Mouse (Mus musculus): ENCODE measurements around the gene Zbtb34. TPM values are rescaled to one million over a fixed set of nuclear protein-coding genes. Genes with fewer than 3 reads are reported as not detected.

Gene Zbtb34
- polyA plus RNA-seq, 1 experiment from 2014 or later: 8.6 TPM

- H3K9me3 ChIP-seq (replicated peaks): no peaks in the 10 kb centered on the region
- H3K4me3 ChIP-seq: no peak overlapping the region
- peaks cover 83% of the 10 kb centered on the region for H3K36me3 ChIP-seq
- no peak overlapping the region for H3K27ac ChIP-seq
- H3K27me3 ChIP-seq (ENCODE audit: low read depth, poor library complexity, severe bottlenecking): no peaks in the 10 kb centered on the region
- no peaks in the 10 kb centered on the region for H3K4me1 ChIP-seq
- DNase-seq (ENCODE audit: low spot score): no peak
- 90% methylated on average over 3 of the region's 3 CpGs for WGBS
These were observed 24.2 kb upstream of the Zbtb34 start for GRCm38 (mm10) chr2:33455350-33455749.

GRCm38 (mm10) chr2:33454816-33455215 lies 23.7 kb upstream of the Zbtb34 start:
- H3K27me3 ChIP-seq (ENCODE audit: low read depth, poor library complexity, severe bottlenecking): no peaks in the 10 kb centered on the region
- DNase-seq (ENCODE audit: low spot score): no peak
- no peak overlapping the region for H3K27ac ChIP-seq
- H3K36me3 ChIP-seq: peaks cover 81% of the 10 kb centered on the region
- WGBS: 94% methylated on average over 8 of the region's 8 CpGs
- no peaks in the 10 kb centered on the region for H3K4me1 ChIP-seq
- no peaks in the 10 kb centered on the region for H3K9me3 ChIP-seq (replicated peaks)
- no peak overlapping the region for H3K4me3 ChIP-seq

- 94% methylated on average over 3 of the region's 3 CpGs for WGBS
- Histone ChIP-seq H3K36me3 (peaks cover 84% of the 10 kb centered on the region), H3K27me3 (ENCODE audit: low read depth, poor library complexity, severe bottlenecking) (no peaks in the 10 kb centered on the region), H3K4me1 (no peaks in the 10 kb centered on the region), H3K4me3 (no peak overlapping the region), H3K9me3 (replicated peaks) (no peaks in the 10 kb centered on the region), H3K27ac (no peak overlapping the region)
- DNase-seq (ENCODE audit: low spot score): no peak
These were observed 22.4 kb upstream of the Zbtb34 start for GRCm38 (mm10) chr2:33453476-33453875.

- no peak for DNase-seq (ENCODE audit: low spot score)
- Histone ChIP-seq H3K9me3 (replicated peaks) (no peaks in the 10 kb centered on the region), H3K4me3 (no peak overlapping the region), H3K27me3 (ENCODE audit: low read depth, poor library complexity, severe bottlenecking) (no peaks in the 10 kb centered on the region), H3K4me1 (no peaks in the 10 kb centered on the region), H3K27ac (no peak overlapping the region), H3K36me3 (peaks cover 80% of the 10 kb centered on the region)
- WGBS: 92% methylated on average over 5 of the region's 5 CpGs
These were observed 21.6 kb upstream of the Zbtb34 start for GRCm38 (mm10) chr2:33452721-33453120.

- DNase-seq (ENCODE audit: low spot score): no peak
- Histone ChIP-seq H3K4me1 (no peaks in the 10 kb centered on the region), H3K9me3 (replicated peaks) (no peaks in the 10 kb centered on the region), H3K36me3 (peaks cover 77% of the 10 kb centered on the region), H3K4me3 (no peak overlapping the region), H3K27me3 (ENCODE audit: low read depth, poor library complexity, severe bottlenecking) (no peaks in the 10 kb centered on the region), H3K27ac (no peak overlapping the region)
- WGBS: 49% methylated on average over 4 of the region's 4 CpGs
These were observed 21.0 kb upstream of the Zbtb34 start for GRCm38 (mm10) chr2:33452140-33452539.

GRCm38 (mm10) chr2:33451038-33451978 lies 20.2 kb upstream of the Zbtb34 start:
- no peaks in the 10 kb centered on the region for H3K9me3 ChIP-seq (replicated peaks)
- H3K27ac ChIP-seq: no peak overlapping the region
- peaks cover 81% of the 10 kb centered on the region for H3K36me3 ChIP-seq
- H3K4me3 ChIP-seq: no peak overlapping the region
- WGBS: 88% methylated on average over 11 of the region's 11 CpGs
- DNase-seq (ENCODE audit: low spot score): no peak
- H3K4me1 ChIP-seq: no peaks in the 10 kb centered on the region
- H3K27me3 ChIP-seq (ENCODE audit: low read depth, poor library complexity, severe bottlenecking): no peaks in the 10 kb centered on the region

GRCm38 (mm10) chr2:33449119-33449873 lies 18.2 kb upstream of the Zbtb34 start:
- H3K36me3 ChIP-seq: peaks cover 62% of the 10 kb centered on the region

GRCm38 (mm10) chr2:33446796-33447195 lies 15.7 kb upstream of the Zbtb34 start:
- H3K9me3 ChIP-seq (replicated peaks): no peaks in the 10 kb centered on the region
- H3K27me3 ChIP-seq (ENCODE audit: low read depth, poor library complexity, severe bottlenecking): no peaks in the 10 kb centered on the region
- DNase-seq (ENCODE audit: low spot score): no peak
- WGBS: 57% methylated on average over 1 of the region's 1 CpGs
- peaks cover 37% of the 10 kb centered on the region for H3K36me3 ChIP-seq
- no peak overlapping the region for H3K4me3 ChIP-seq
- no peak overlapping the region for H3K27ac ChIP-seq
- no peaks in the 10 kb centered on the region for H3K4me1 ChIP-seq

More at GRCm38 (mm10) chr2:33449119-33449873, 18.2 kb upstream of the Zbtb34 start:
- no peak for DNase-seq (ENCODE audit: low spot score)
- no peaks in the 10 kb centered on the region for H3K27me3 ChIP-seq (ENCODE audit: low read depth, poor library complexity, severe bottlenecking)
- WGBS: 90% methylated on average over 22 of the region's 22 CpGs
- no peak overlapping the region for H3K27ac ChIP-seq
- no peaks in the 10 kb centered on the region for H3K4me1 ChIP-seq
- H3K9me3 ChIP-seq (replicated peaks): no peaks in the 10 kb centered on the region
- no peak overlapping the region for H3K4me3 ChIP-seq

- H3K27me3 ChIP-seq (ENCODE audit: low read depth, poor library complexity, severe bottlenecking): no peaks in the 10 kb centered on the region
- H3K4me1 ChIP-seq: peaks cover 5% of the 10 kb centered on the region
- H3K27ac ChIP-seq: no peak overlapping the region
- peaks cover 26% of the 10 kb centered on the region for H3K36me3 ChIP-seq
- DNase-seq (ENCODE audit: low spot score): no peak
- 91% methylated on average over 5 of the region's 5 CpGs for WGBS
- H3K9me3 ChIP-seq (replicated peaks): no peaks in the 10 kb centered on the region
- no peak overlapping the region for H3K4me3 ChIP-seq
These were observed 14.6 kb upstream of the Zbtb34 start for GRCm38 (mm10) chr2:33445741-33446140.

GRCm38 (mm10) chr2:33444862-33445261 lies 13.7 kb upstream of the Zbtb34 start:
- Histone ChIP-seq H3K9me3 (replicated peaks) (no peaks in the 10 kb centered on the region), H3K27me3 (ENCODE audit: low read depth, poor library complexity, severe bottlenecking) (0 out of 2 replicates have a peak, but pooled peaks cover 2% of the 10 kb centered on the region), H3K4me1 (peaks cover 14% of the 10 kb centered on the region), H3K4me3 (no peak overlapping the region), H3K36me3 (peaks cover 20% of the 10 kb centered on the region), H3K27ac (no peak overlapping the region)
- no peak for DNase-seq (ENCODE audit: low spot score)

GRCm38 (mm10) chr2:33444358-33444757 lies 13.2 kb upstream of the Zbtb34 start:
- peaks cover 15% of the 10 kb centered on the region for H3K36me3 ChIP-seq
- H3K4me1 ChIP-seq: peaks cover 19% of the 10 kb centered on the region
- H3K27me3 ChIP-seq (ENCODE audit: low read depth, poor library complexity, severe bottlenecking): 0 out of 2 replicates have a peak, but pooled peaks cover 6% of the 10 kb centered on the region
- no peak overlapping the region for H3K4me3 ChIP-seq
- no peaks in the 10 kb centered on the region for H3K9me3 ChIP-seq (replicated peaks)
- DNase-seq (ENCODE audit: low spot score): no peak
- WGBS: 65% methylated on average over 5 of the region's 5 CpGs
- no peak overlapping the region for H3K27ac ChIP-seq

GRCm38 (mm10) chr2:33442701-33443100 lies 11.6 kb upstream of the Zbtb34 start:
- no peak for DNase-seq (ENCODE audit: low spot score)
- Histone ChIP-seq H3K4me3 (no peak overlapping the region), H3K9me3 (replicated peaks) (no peaks in the 10 kb centered on the region)

GRCm38 (mm10) chr2:33440893-33441292 lies 9.8 kb upstream of the Zbtb34 start:
- H3K27me3 ChIP-seq (ENCODE audit: low read depth, poor library complexity, severe bottlenecking): 0 out of 2 replicates have a peak, but pooled peaks cover 6% of the 10 kb centered on the region
- 19% methylated on average over 4 of the region's 4 CpGs for WGBS
- H3K36me3 ChIP-seq: no peaks in the 10 kb centered on the region
- DNase-seq (ENCODE audit: low spot score): no peak
- no peaks in the 10 kb centered on the region for H3K9me3 ChIP-seq (replicated peaks)
- H3K27ac ChIP-seq: no peak overlapping the region
- peaks cover 48% of the 10 kb centered on the region for H3K4me1 ChIP-seq
- no peak overlapping the region for H3K4me3 ChIP-seq

More at GRCm38 (mm10) chr2:33442701-33443100, 11.6 kb upstream of the Zbtb34 start:
- H3K27me3 ChIP-seq (ENCODE audit: low read depth, poor library complexity, severe bottlenecking): 0 out of 2 replicates have a peak, but pooled peaks cover 6% of the 10 kb centered on the region
- H3K27ac ChIP-seq: no peak overlapping the region
- peaks cover 34% of the 10 kb centered on the region for H3K4me1 ChIP-seq
- WGBS: 93% methylated on average over 4 of the region's 4 CpGs
- H3K36me3 ChIP-seq: 0 out of 2 replicates have a peak, but pooled peaks cover 5% of the 10 kb centered on the region
